Mouse (Mus musculus) myocyte (in vitro differentiated cells): Measurements from ENCODE around the gene Gpx7.

Experiments
- CEBPB ChIP-seq: IDR thresholded peaks from 2 replicates; pipeline ENCODE4 v1.6.1; 2011; ENCODE audit warnings: mild to moderate bottlenecking, moderate library complexity; ENCODE audit not compliant: poor library complexity, insufficient read depth, severe bottlenecking
- E2F4 ChIP-seq: IDR thresholded peaks from one replicate; pipeline ENCODE4 v1.6.1; 2011; ENCODE audit warnings: mild to moderate bottlenecking, control low read depth, moderate library complexity; ENCODE audit not compliant: insufficient read depth
- MAX ChIP-seq: IDR thresholded peaks from one replicate; pipeline ENCODE4 v1.6.1; 2011; ENCODE audit warnings: low read depth, mild to moderate bottlenecking, control low read depth
- MYOD1 ChIP-seq, 3 experiments: IDR thresholded peaks; one replicate each; pipeline ENCODE4 v1.6.1; 2011; ENCODE audit warnings: control low read depth in 2 of 3, low read depth in 2 of 3, mild to moderate bottlenecking in 2 of 3, moderate library complexity in 1 of 3; ENCODE audit not compliant: insufficient read length in 2 of 3, control insufficient read depth in 1 of 3
- POLR2A ChIP-seq: IDR thresholded peaks from one replicate; pipeline ENCODE4 v1.6.1; 2011; ENCODE audit warnings: low read depth, mild to moderate bottlenecking, control low read depth, moderate library complexity; ENCODE audit not compliant: insufficient read length
- REST ChIP-seq: IDR thresholded peaks from one replicate; pipeline ENCODE4 v1.6.1; 2011; ENCODE audit warnings: mild to moderate bottlenecking, control low read depth, moderate library complexity; ENCODE audit not compliant: insufficient read depth, insufficient read length
- SRF ChIP-seq: IDR thresholded peaks from one replicate; pipeline ENCODE4 v1.6.1; 2011; ENCODE audit warnings: low read depth; ENCODE audit not compliant: control insufficient read depth, insufficient read length
- TCF12 ChIP-seq: IDR thresholded peaks from one replicate; pipeline ENCODE4 v1.6.1; 2011; ENCODE audit warnings: mild to moderate bottlenecking, control low read depth; ENCODE audit not compliant: poor library complexity, insufficient read depth, severe bottlenecking
- TCF3 ChIP-seq: IDR thresholded peaks from one replicate; pipeline ENCODE4 v1.6.1; 2011; ENCODE audit warnings: low read depth, control low read depth; ENCODE audit not compliant: insufficient read length

- TF ChIP-seq POLR2A (no peak), TCF3 (no peak), CEBPB (no peak), E2F4 (no peak), MYOD1 (IDR thresholded peaks at IDR 0.05; ENCODE audit: control insufficient read depth in 1 of 3, insufficient read length in 2 of 3, low read depth in 2 of 3) (no peak), TCF12 (no peak), SRF (no peak), MAX (no peak), REST (no peak)
Observed at GRCm38 (mm10) chr4:108379476-108379875, 27.3 kb downstream of the Gpx7 start.
